Mouse (Mus musculus) CH12.LX (cell line): ENCODE results near the gene Pfkl. TPM values are rescaled to one million over a fixed set of nuclear protein-coding genes. Genes with fewer than 3 reads are reported as not detected.

ENCODE experiments used
- DNase-seq: peaks from one replicate; pipeline ENCODE4 v3.0.0-alpha.2; 2013; ENCODE audit errors: extremely low read depth
- H3K27ac ChIP-seq: 2 replicates; pipeline ENCODE4 v1.5.1; 2012; ENCODE audit warnings: low read depth, mild to moderate bottlenecking, control low read depth, moderate library complexity; ENCODE audit not compliant: insufficient read depth
- H3K27me3 ChIP-seq: replicated peaks from 2 replicates; pipeline ENCODE3; 2012; ENCODE audit warnings: inconsistent platforms
- H3K36me3 ChIP-seq, 2 experiments: replicated peaks in 1 of 2; 2 replicates each; pipeline versions ENCODE3 to v1.6.1; 2012; ENCODE audit warnings: inconsistent platforms in 1 of 2, low read length in 1 of 2, mild to moderate bottlenecking in 1 of 2, mixed read lengths in 1 of 2, moderate library complexity in 1 of 2; ENCODE audit not compliant: control insufficient read depth in 1 of 2, insufficient read depth in 1 of 2
- H3K4me1 ChIP-seq, 2 experiments: 2 replicates each; pipeline ENCODE4 v1.6.1; 2012; ENCODE audit warnings: inconsistent platforms in 1 of 2, moderate library complexity in 1 of 2; ENCODE audit not compliant: insufficient read depth in 2 of 2, control insufficient read depth in 1 of 2
- H3K4me2 ChIP-seq: 2 replicates; pipeline ENCODE4 v1.6.1; 2012; ENCODE audit warnings: low read depth, mild to moderate bottlenecking, control low read depth; ENCODE audit not compliant: poor library complexity, insufficient read depth, severe bottlenecking
- H3K4me3 ChIP-seq, 3 experiments: fragments of 150-350 bp in 1 of 3; sonication (generic) in 1 of 3; replicated peaks in 1 of 3; 2 replicates each; pipeline versions ENCODE3 to v1.5.1; 2011 to 2012; ENCODE audit warnings: low read depth in 2 of 3, low read length in 2 of 3, mild to moderate bottlenecking in 2 of 3, moderate library complexity in 2 of 3, control low read depth in 1 of 3, improper control_type of control experiment in 1 of 3, inconsistent platforms in 1 of 3, mixed read lengths in 1 of 3; ENCODE audit not compliant: poor library complexity in 1 of 3
- H3K79me2 ChIP-seq: replicated peaks from 2 replicates; pipeline ENCODE4 v1.6.1; 2012; ENCODE audit warnings: mild to moderate bottlenecking, moderate library complexity; ENCODE audit not compliant: control insufficient read depth, poor library complexity, insufficient read depth, severe bottlenecking; ENCODE audit errors: extremely low read depth
- H3K9ac ChIP-seq: 2 replicates; pipeline ENCODE4 v1.6.1; 2012; ENCODE audit warnings: low read depth, mild to moderate bottlenecking, control low read depth, moderate library complexity; ENCODE audit not compliant: insufficient read depth
- H3K9me3 ChIP-seq: replicated peaks from 2 replicates; pipeline ENCODE3; 2012; ENCODE audit warnings: low read length, inconsistent platforms, mixed read lengths
- CHD1 ChIP-seq: IDR thresholded peaks from 2 replicates; pipeline ENCODE4 v1.6.1; 2012; ENCODE audit warnings: low read depth, low read length, improper control_type of control experiment, inconsistent platforms
- CTCF ChIP-seq, 2 experiments: IDR thresholded peaks in 1 of 2; conservative IDR thresholded peaks in 1 of 2; 2 replicates each; pipeline ENCODE4 v1.5.1; 2011 to 2012; ENCODE audit warnings: low read depth in 2 of 2, low read length in 2 of 2, improper control_type of control experiment in 1 of 2, inconsistent platforms in 1 of 2, mild to moderate bottlenecking in 1 of 2, moderate library complexity in 1 of 2
- E2F4 ChIP-seq: IDR thresholded peaks from 2 replicates; pipeline ENCODE4 v1.6.1; 2011; ENCODE audit warnings: low read depth, low read length, improper control_type of control experiment; ENCODE audit not compliant: insufficient replicate concordance
- ELF1 ChIP-seq: IDR thresholded peaks from 2 replicates; pipeline ENCODE4 v1.6.1; 2014; ENCODE audit warnings: low read depth, mild to moderate bottlenecking, inconsistent platforms, low read length, improper control_type of control experiment
- IRF4 ChIP-seq: IDR thresholded peaks from 2 replicates; pipeline ENCODE4 v1.6.1; 2014; ENCODE audit warnings: low read depth, mild to moderate bottlenecking, inconsistent platforms, low read length, improper control_type of control experiment
- JUN ChIP-seq: IDR thresholded peaks from 2 replicates; pipeline ENCODE4 v1.6.1; 2011; ENCODE audit warnings: low read depth, mild to moderate bottlenecking, low read length, improper control_type of control experiment, moderate library complexity; ENCODE audit not compliant: insufficient read depth
- JUND ChIP-seq: conservative IDR thresholded peaks from 2 replicates; pipeline ENCODE4 v1.6.1; 2011; ENCODE audit warnings: low read depth, low read length, improper control_type of control experiment
- KAT2A ChIP-seq: IDR thresholded peaks from 2 replicates; pipeline ENCODE4 v1.6.1; 2012; ENCODE audit warnings: low read length, improper control_type of control experiment, inconsistent platforms; ENCODE audit not compliant: insufficient replicate concordance
- MAFK ChIP-seq: IDR thresholded peaks from 2 replicates; pipeline ENCODE4 v1.6.1; 2011; ENCODE audit warnings: low read length, improper control_type of control experiment; ENCODE audit not compliant: insufficient replicate concordance
- MAZ ChIP-seq: IDR thresholded peaks from 2 replicates; pipeline ENCODE4 v1.6.1; 2012; ENCODE audit warnings: low read depth, mild to moderate bottlenecking, inconsistent platforms, low read length, improper control_type of control experiment, moderate library complexity
- MEF2A ChIP-seq: IDR thresholded peaks from 2 replicates; pipeline ENCODE4 v1.6.1; 2014; ENCODE audit warnings: low read depth, mild to moderate bottlenecking, inconsistent platforms, low read length, improper control_type of control experiment, borderline replicate concordance
- MXI1 ChIP-seq: IDR thresholded peaks from 2 replicates; pipeline ENCODE4 v1.6.1; 2011; ENCODE audit warnings: mild to moderate bottlenecking, low read depth, low read length, improper control_type of control experiment
- MYC ChIP-seq: IDR thresholded peaks from 2 replicates; pipeline ENCODE4 v1.6.1; 2011; ENCODE audit warnings: low read depth, mild to moderate bottlenecking, improper control_type of control experiment, low read length
- NELFE ChIP-seq: IDR thresholded peaks from 2 replicates; pipeline ENCODE4 v1.6.1; 2011; ENCODE audit warnings: low read depth, low read length, improper control_type of control experiment
- PAX5 ChIP-seq: IDR thresholded peaks from 2 replicates; pipeline ENCODE4 v1.6.1; 2012; ENCODE audit warnings: low read length, inconsistent platforms, mixed read lengths
- POLR2AphosphoS2 ChIP-seq: IDR thresholded peaks from 2 replicates; pipeline ENCODE4 v1.6.1; 2011; ENCODE audit warnings: low read depth, low read length, improper control_type of control experiment
- RAD21 ChIP-seq: IDR thresholded peaks from 2 replicates; pipeline ENCODE4 v1.6.1; 2011; ENCODE audit warnings: low read depth, mild to moderate bottlenecking, low read length, improper control_type of control experiment, moderate library complexity
- SMC3 ChIP-seq: IDR thresholded peaks from 2 replicates; pipeline ENCODE4 v1.6.1; 2011; ENCODE audit warnings: low read depth, low read length, improper control_type of control experiment
- TBP ChIP-seq: conservative IDR thresholded peaks from 2 replicates; pipeline ENCODE4 v1.6.1; 2011; ENCODE audit warnings: low read depth, low read length, improper control_type of control experiment
- UBTF ChIP-seq: IDR thresholded peaks from 2 replicates; pipeline ENCODE4 v1.6.1; 2012; ENCODE audit warnings: low read depth, mild to moderate bottlenecking, inconsistent platforms, low read length, improper control_type of control experiment, moderate library complexity
- USF1 ChIP-seq: IDR thresholded peaks from 2 replicates; pipeline ENCODE4 v1.6.1; 2014; ENCODE audit warnings: low read depth, mild to moderate bottlenecking, inconsistent platforms, low read length, improper control_type of control experiment
- USF2 ChIP-seq: conservative IDR thresholded peaks from 2 replicates; pipeline ENCODE4 v1.6.1; 2011; ENCODE audit warnings: low read depth, low read length, improper control_type of control experiment
- ZKSCAN1 ChIP-seq: IDR thresholded peaks from 2 replicates; pipeline ENCODE4 v1.6.1; 2012; ENCODE audit warnings: low read depth, inconsistent platforms, low read length, improper control_type of control experiment, borderline replicate concordance
- ZMIZ1 ChIP-seq: IDR thresholded peaks from 2 replicates; pipeline ENCODE4 v1.6.1; 2012; ENCODE audit warnings: low read depth, mild to moderate bottlenecking, inconsistent platforms, low read length, improper control_type of control experiment
- dilution Hi-C: fragments of 300-500 bp; cut with MboI; formaldehyde crosslinking; loops from 2 replicates; pipeline ENCODE4 v1.14.3; 2020; ENCODE audit warnings: low sequenced_read_pairs; ENCODE audit not compliant: extremely low pct_unique_long_range_greater_than_20kb, extremely low pct_ligation_motif_present
- in situ Hi-C: fragments of 300-500 bp; cut with MboI; formaldehyde crosslinking; loops from 3 replicates; pipeline ENCODE4 v1.14.3; 2019; ENCODE audit warnings: low sequenced_read_pairs, low pct_ligation_motif_present, low pct_unique_long_range_greater_than_20kb, mixed read lengths
- polyA plus RNA-seq: library from polyadenylated mRNA; unstranded; fragments of >175 nt; gene quantifications from 2 replicates; pipeline ENCODE4 v1.2.1, GENCODE M21; 2012; ENCODE audit warnings: low read depth; ENCODE audit not compliant: insufficient read length
- total RNA-seq, 2 experiments: library from RNA; depleted of rRNA; stranded (reverse); fragments of 300-350 nt in 1 of 2; fragments of >200 nt in 1 of 2; gene quantifications; 2 replicates each; pipeline ENCODE4 v1.2.3; 2012 to 2014

Gene Pfkl
- total and polyA plus RNA-seq, 3 experiments = 95.9 to 210 (median 159) TPM

DNA sequence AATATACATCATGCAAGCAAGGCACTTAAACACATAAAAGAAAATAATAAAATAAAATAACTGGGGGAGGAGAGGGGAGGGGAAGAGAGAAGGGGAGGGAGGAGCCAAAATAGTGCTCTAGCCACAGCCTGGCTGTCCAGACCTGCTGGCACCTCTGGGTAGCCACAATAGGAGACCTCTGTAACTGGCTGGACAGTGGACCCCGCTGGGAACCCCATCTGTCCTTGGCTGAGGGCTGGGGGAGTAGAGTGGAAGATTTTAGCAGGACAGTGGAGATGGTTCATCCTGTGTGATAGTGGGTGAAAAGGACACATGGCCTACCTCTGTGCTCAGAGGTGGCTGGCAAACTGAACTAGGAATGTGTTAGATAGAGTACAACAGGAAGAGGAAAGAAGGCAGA lies 34.6 kb upstream of the Pfkl start:
- Histone ChIP-seq H3K79me2 (no peaks in the 10 kb centered on the region), H3K36me3 (no peaks in the 10 kb centered on the region), H3K9ac (no peak overlapping the region), H3K4me1 (peaks cover 17 to 65% of the 10 kb centered on the region in 2 experiments), H3K27ac (no peak overlapping the region), H3K4me3 (no peak overlapping the region), H3K4me2 (no peak overlapping the region), H3K27me3 (peaks cover 23% of the 10 kb centered on the region), H3K9me3 (no peaks in the 10 kb centered on the region)
- TF ChIP-seq ZKSCAN1 (no peak), E2F4 (no peak), IRF4 (no peak), SMC3 (no peak), MEF2A (no peak), JUND (no peak), MAZ (no peak), ZMIZ1 (no peak), MXI1 (no peak), TBP (no peak), KAT2A (no peak), NELFE (no peak), ELF1 (no peak), USF2 (no peak), JUN (no peak), CHD1 (no peak), MYC (no peak), USF1 (no peak), UBTF (no peak), POLR2AphosphoS2 (no peak)
- DNase-seq = no peak
- dilution Hi-C loops (no loop called here), in situ Hi-C loops (loop anchor here (25.0 kb wide), 1 partner anchor 343 kb away; no protein-coding TSS in a partner anchor)

DNA sequence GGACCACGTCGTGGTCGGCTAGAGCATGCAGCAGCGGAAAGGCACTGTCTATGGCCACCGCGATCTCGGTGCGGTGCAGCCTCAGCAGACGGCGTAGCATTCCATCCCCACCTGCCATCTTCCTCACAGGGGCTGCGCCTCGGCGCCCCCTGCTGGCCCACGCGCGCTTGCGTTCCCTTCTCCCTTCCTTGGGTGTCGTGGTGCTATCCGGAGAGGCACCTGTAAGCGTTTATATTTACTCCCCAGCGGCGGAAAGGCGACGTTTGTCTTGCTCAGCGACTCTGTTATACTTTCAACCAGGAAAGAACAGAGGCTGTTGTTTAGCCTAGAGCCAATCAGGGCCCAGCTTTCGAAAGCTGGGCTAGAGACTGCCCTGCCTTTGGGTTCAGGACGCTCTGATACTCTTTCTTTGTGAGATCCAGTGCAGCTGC lies 33.5 kb upstream of the Pfkl start, which contains the start of gene Aire:
TSS of gene Aire (minus strand) at position 205 of the 431 bp plus-strand sequence.
- Histone ChIP-seq H3K4me3 (no peak within 1 kb of the TSS), H3K9ac (no peak within 1 kb of the TSS)

More for the DNA sequence above, 33.5 kb upstream of the Pfkl start, which contains the start of gene Aire:
- no peaks in the 10 kb centered on the region for H3K9me3 ChIP-seq
- in situ Hi-C loops (loop anchor here (25.0 kb wide), 1 partner anchor 344 kb away; no protein-coding TSS in a partner anchor), dilution Hi-C loops (no loop called here)
- H3K27ac ChIP-seq = no peak within 1 kb of the TSS
- DNase-seq = peak; percentile 45
- H3K36me3 ChIP-seq = no peaks in the 10 kb centered on the region
- H3K4me1 ChIP-seq = peaks cover 17 to 58% of the 10 kb centered on the region in 2 experiments
- TF ChIP-seq MAFK = no peak
- no peak for TF ChIP-seq PAX5
- no peak for TF ChIP-seq USF1
- peak; percentile 26 for TF ChIP-seq RAD21
- TF ChIP-seq SMC3 = peak; percentile 51
- peak; percentile 56 to 73 for TF ChIP-seq CTCF (conservative IDR thresholded peaks at IDR 0.05 in 1 of 2, IDR thresholded peaks at IDR 0.05 in 1 of 2; ENCODE audit: low read depth in 2 of 2, low read length in 2 of 2)
- no peak within 1 kb of the TSS for H3K4me2 ChIP-seq
- H3K27me3 ChIP-seq = peaks cover 24% of the 10 kb centered on the region
- H3K79me2 ChIP-seq = no peaks in the 10 kb centered on the region
